Mouse (Mus musculus) embryo, embryonic 9.5 days (tissue): Measurements from ENCODE around the gene Ccr1l1.

Experiments
- DNase-seq: peaks from one replicate; pipeline ENCODE4 v3.0.0-alpha.2; 2017; ENCODE audit errors: extremely low spot score

The Ccr1l1 gene

DNA sequence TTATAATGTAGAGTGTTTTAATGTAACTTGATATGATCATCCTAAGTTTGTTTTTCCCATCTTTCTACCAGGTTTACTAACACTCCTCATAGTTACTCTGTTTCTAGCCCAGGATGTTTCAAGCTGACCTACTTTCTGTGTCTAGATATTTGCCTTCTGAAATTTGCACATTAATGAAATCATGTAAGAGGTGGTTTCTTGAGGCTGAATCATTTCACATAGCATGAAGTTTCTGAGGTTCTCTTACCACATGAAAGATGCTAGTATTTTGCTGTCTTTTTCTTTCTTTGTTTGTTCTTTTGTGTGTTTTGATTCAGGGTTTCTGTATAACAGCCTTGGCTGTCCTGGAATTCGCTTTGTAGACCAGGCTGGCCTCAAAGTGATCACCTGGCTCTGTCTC lies 18.0 kb downstream of the Ccr1l1 start:
- no peak for DNase-seq

GRCm38 (mm10) chr9:123957911-123958413 lies 20.2 kb downstream of the Ccr1l1 start:
- DNase-seq, result no peak

DNA sequence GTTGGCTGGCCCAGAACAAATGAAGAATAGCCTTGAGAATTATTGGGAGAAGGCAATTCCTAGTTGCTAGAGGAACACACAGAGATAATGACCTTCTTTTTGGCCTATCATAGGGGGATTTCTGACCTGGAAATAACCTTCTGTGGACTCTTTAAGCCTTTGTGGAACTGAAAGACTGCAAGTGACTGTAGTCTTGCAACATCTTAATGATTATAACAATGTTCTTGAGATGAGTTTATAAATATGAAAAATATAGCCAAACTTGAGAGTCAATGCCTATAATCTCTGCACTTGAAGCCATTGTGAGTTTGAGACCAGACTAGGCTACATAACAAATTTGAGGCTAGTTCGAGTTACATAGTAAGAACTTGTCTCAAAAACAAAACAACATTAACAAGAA lies 21.3 kb downstream of the Ccr1l1 start:
- DNase-seq, result no peak

DNA sequence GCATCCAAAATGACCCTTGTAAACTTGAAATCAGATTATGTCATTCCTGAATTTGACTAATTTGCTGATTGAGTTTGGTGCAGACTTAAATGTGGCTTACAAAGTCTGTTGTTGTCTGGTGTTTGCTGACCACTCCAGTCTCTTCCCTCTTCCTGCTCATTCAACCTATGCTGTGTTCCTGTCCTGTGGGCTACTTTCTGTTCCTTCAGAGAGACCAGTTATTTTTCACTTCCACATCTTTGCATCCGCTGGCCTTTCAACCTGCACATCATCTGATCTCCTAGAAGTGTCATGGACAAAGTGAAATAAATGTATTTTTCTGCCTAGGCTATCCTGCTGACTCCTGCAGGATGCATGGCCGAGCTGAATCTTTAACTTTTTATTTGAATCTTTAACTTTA lies 24.7 kb downstream of the Ccr1l1 start:
- DNase-seq, result no peak

GRCm38 (mm10) chr9:123951176-123951575 lies 27.0 kb downstream of the Ccr1l1 start:
- DNase-seq, result no peak

GRCm38 (mm10) chr9:123949432-123949831 lies 28.8 kb downstream of the Ccr1l1 start:
- DNase-seq, result no peak

GRCm38 (mm10) chr9:123947815-123948214 lies 30.4 kb downstream of the Ccr1l1 start:
- DNase-seq, result no peak

- no peak for DNase-seq
Observed at GRCm38 (mm10) chr9:123942025-123942424, 36.2 kb downstream of the Ccr1l1 start.

- no peak for DNase-seq
Observed at GRCm38 (mm10) chr9:123941316-123941715, 36.9 kb downstream of the Ccr1l1 start.

- DNase-seq, result no peak
Observed at GRCm38 (mm10) chr9:123940628-123941027, 37.6 kb downstream of the Ccr1l1 start.

- DNase-seq, result no peak
Observed at GRCm38 (mm10) chr9:123940168-123940567, 38.0 kb downstream of the Ccr1l1 start.

DNA sequence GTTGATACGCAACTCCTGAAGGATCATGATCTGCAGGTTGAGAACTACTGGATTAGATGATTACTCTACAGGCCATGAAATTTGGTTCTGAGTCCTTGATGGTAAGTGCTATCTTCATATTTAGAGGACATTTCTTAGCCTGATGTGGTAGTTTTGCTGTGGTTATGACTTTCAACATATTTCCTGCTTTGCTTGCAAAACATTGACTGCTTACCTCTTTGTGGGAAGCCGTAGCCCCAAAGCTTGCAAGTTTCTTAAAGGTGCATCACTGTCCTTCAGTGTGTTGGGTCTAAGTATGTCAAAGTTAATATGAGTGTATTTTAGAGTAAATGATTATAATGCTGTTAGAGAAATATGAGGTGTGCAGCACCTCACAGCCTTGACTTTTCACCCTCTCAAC lies 40.2 kb downstream of the Ccr1l1 start:
- DNase-seq, result no peak

GRCm38 (mm10) chr9:123936604-123937280 lies 41.5 kb downstream of the Ccr1l1 start:
- no peak for DNase-seq

DNA sequence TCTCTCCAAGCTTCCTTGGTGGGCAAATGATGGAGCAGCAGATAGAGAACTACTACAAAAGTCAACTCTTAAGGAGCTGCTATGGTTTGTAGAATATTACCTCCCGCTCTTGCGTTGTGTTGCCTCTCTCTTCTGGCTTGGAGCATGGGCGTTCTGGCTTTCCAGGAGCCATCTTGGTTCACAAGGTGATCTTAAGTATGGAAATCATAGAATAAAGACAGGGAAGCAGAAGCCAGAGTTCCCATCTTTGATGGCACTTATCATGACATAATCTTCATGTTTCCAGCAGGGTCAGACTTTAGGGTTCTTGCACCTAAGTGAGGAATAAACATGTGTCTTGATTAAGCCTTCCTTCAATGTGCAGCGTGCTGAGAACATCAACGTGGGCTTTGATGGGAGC lies 42.4 kb downstream of the Ccr1l1 start:
- no peak for DNase-seq

DNA sequence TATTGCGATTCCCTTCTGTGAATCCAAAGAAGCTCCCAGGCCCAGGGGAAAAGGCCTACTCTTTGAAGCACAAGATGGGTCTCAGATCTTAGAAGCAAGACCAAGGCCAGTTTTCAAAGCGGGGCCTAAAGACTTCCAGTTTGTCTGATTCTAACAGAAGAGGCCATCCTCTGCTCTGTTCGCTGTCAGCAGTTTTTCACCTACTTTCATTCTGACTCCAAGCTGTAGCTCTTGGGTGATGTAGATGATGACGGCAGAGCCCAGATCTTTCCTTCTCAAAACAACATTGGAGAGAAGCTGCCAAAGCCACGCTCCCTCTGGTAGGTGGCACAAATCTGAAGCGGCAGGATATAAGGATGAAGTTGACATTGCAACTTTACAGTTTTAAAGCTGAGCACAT lies 42.9 kb downstream of the Ccr1l1 start:
- DNase-seq, result no peak

GRCm38 (mm10) chr9:123933716-123934445 lies 44.3 kb downstream of the Ccr1l1 start:
- DNase-seq, result no peak

GRCm38 (mm10) chr9:123932911-123933675 lies 45.1 kb downstream of the Ccr1l1 start:
- DNase-seq, result no peak

DNA sequence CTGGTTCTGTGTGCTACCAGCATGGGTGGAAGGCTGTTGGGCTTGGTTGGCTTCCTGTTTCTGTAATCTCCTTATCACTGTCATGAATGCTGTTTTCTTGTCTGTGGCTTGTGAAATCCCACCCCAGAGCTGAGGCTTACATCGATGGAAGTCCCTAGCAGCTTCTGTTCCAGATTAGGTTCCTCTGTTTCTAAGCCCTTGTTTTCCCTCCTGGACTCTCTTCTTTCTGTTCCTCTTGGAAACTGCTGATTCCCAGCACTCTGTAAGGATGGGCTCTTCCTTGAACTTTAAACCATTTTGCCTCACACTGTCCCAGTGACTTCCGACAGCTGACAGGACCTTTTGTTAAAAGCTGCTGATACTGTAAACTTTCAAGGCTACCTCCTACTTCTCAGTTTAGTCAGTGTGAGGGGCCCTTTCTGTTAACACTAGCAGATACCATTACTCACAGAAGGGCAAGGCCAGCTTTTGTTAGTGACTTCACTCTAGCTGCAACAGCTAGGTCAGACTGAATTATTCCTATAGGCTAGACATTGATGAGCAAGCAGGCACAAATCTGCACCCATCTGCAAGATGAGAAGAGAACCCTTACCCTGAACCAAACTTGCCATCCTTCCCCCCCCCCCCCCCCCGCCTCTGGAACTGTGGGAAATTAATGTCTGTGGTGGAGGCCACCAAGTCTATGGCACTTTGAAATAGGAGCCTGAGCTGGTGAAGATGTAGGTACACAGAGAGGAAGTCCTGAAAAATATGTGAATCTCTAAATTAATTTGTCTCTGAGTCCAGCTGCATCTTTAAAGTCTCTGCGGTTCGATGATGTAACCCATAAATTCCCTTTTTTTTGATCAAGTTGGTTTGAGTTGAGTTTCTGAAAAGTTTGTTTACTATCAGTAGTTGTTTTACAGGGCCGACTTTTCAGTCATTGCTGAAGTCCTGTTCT lies 46.2 kb downstream of the Ccr1l1 start:
- no peak for DNase-seq

DNA sequence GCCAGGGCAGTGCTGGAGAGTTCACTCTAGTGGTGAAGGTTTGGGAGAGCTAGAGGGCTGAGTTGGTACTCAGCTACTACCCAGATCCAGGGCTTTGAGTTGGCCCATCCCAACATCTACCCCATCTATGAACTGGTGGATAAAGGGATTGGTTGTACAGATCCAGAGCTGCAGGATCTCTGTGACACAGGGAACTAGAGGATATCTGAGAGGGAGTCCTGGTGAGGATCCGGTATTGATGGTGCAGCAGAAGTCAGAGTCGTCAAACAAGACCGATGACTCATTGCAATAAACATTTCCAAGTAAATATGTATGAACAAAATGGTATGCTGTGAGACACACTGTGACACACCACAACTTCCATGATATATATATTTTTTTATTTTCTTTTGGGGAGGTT lies 47.3 kb downstream of the Ccr1l1 start:
- no peak for DNase-seq

DNA sequence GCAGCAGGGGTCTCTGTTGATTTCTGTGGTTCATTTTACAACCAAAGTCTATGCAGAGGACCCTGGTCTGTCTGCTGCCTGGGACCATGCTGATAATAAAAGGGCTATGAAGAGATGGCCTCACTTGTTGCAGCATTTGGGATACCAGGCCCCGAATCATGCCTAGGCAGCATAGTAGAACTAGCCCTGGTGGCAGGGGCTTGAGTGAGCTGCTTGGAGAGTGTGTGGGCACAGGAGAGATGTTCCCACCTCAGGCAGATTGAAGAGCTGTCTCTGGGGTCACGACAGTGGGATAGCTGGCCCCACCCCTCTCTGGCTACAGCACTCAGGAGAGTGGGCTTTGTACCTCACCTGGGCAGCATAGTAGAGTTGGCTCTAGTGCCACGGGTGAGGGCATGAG lies 47.7 kb downstream of the Ccr1l1 start:
- no peak for DNase-seq

- no peak for DNase-seq
Observed at GRCm38 (mm10) chr9:123929936-123930335, 48.3 kb downstream of the Ccr1l1 start.
